Mouse (Mus musculus) G1E (cell line): ENCODE data around the gene Gm17606.

Experiments used
- CTCF ChIP-seq: IDR thresholded peaks from 2 replicates; pipeline ENCODE4 v1.5.1; 2012; ENCODE audit warnings: low read depth, low read length, inconsistent platforms, mixed read lengths
- GATA1 ChIP-seq: IDR thresholded peaks from 2 replicates; pipeline ENCODE4 v1.6.1; 2012; ENCODE audit warnings: borderline replicate concordance, low read length, inconsistent platforms, mixed read lengths
- POLR2AphosphoS5 ChIP-seq: IDR thresholded peaks from 2 replicates; pipeline ENCODE4 v1.6.1; 2012; ENCODE audit warnings: low read depth, low read length, inconsistent platforms; ENCODE audit not compliant: insufficient replicate concordance
- TAL1 ChIP-seq: conservative IDR thresholded peaks from 2 replicates; pipeline ENCODE4 v1.6.1; 2012; ENCODE audit warnings: low read depth, low read length, inconsistent platforms, mixed read lengths

- TF ChIP-seq CTCF (no peak), TAL1 (no peak), GATA1 (no peak), POLR2AphosphoS5 (no peak)
These were observed 39.2 kb upstream of the Gm17606 start for GRCm38 (mm10) chr14:54601601-54602000.
